Mouse (Mus musculus): Measurements from ENCODE around the gene Marc1. TPM values are rescaled to one million over a fixed set of nuclear protein-coding genes. Genes with fewer than 3 reads are reported as not detected.

The Marc1 gene
- not detected in 3 replicates for total RNA-seq (2017)

GRCm38 (mm10) chr1:184810780-184811575 lies at the start of gene Marc1:
Marc1 (minus strand) TSS chr1:184811313.
- ATAC-seq (replicated peaks; ENCODE audit: insufficient number of reproducible peaks, low FRiP score, low TSS enrichment, poor library complexity, severe bottlenecking) = no peak

GRCm38 (mm10) chr1:184860276-184860675 lies 49.2 kb upstream of the Marc1 start:
- no peak for ATAC-seq (replicated peaks; ENCODE audit: insufficient number of reproducible peaks, low FRiP score, low TSS enrichment, poor library complexity, severe bottlenecking)

GRCm38 (mm10) chr1:184858253-184858652 lies 47.1 kb upstream of the Marc1 start:
- no peak for ATAC-seq (replicated peaks; ENCODE audit: insufficient number of reproducible peaks, low FRiP score, low TSS enrichment, poor library complexity, severe bottlenecking)

- ATAC-seq (replicated peaks; ENCODE audit: insufficient number of reproducible peaks, low FRiP score, low TSS enrichment, poor library complexity, severe bottlenecking) = no peak
Measured at GRCm38 (mm10) chr1:184857216-184857615, 46.1 kb upstream of the Marc1 start.

- ATAC-seq (replicated peaks; ENCODE audit: insufficient number of reproducible peaks, low FRiP score, low TSS enrichment, poor library complexity, severe bottlenecking) = no peak
Measured at GRCm38 (mm10) chr1:184853922-184854321, 42.8 kb upstream of the Marc1 start.

- ATAC-seq (replicated peaks; ENCODE audit: insufficient number of reproducible peaks, low FRiP score, low TSS enrichment, poor library complexity, severe bottlenecking) = 0 out of 2 replicates have a peak, but pooled peaks have one; percentile 36
Measured at GRCm38 (mm10) chr1:184853339-184853738, 42.2 kb upstream of the Marc1 start.

- ATAC-seq (replicated peaks; ENCODE audit: insufficient number of reproducible peaks, low FRiP score, low TSS enrichment, poor library complexity, severe bottlenecking) = peak; percentile 90
Measured at GRCm38 (mm10) chr1:184851741-184852618, 40.9 kb upstream of the Marc1 start.

- ATAC-seq (replicated peaks; ENCODE audit: insufficient number of reproducible peaks, low FRiP score, low TSS enrichment, poor library complexity, severe bottlenecking) = no peak
Measured at GRCm38 (mm10) chr1:184851166-184851565, 40.1 kb upstream of the Marc1 start.

- no peak for ATAC-seq (replicated peaks; ENCODE audit: insufficient number of reproducible peaks, low FRiP score, low TSS enrichment, poor library complexity, severe bottlenecking)
Measured at GRCm38 (mm10) chr1:184846973-184847372, 35.9 kb upstream of the Marc1 start.

GRCm38 (mm10) chr1:184846092-184846750 lies 35.1 kb upstream of the Marc1 start, which contains the start of gene Marc2:
Marc2 (minus strand) TSS chr1:184846451.
- ATAC-seq (replicated peaks; ENCODE audit: insufficient number of reproducible peaks, low FRiP score, low TSS enrichment, poor library complexity, severe bottlenecking) = no peak

- ATAC-seq (replicated peaks; ENCODE audit: insufficient number of reproducible peaks, low FRiP score, low TSS enrichment, poor library complexity, severe bottlenecking) = peak; percentile 96
Measured at GRCm38 (mm10) chr1:184845111-184846071, 34.3 kb upstream of the Marc1 start.

- no peak for ATAC-seq (replicated peaks; ENCODE audit: insufficient number of reproducible peaks, low FRiP score, low TSS enrichment, poor library complexity, severe bottlenecking)
Measured at GRCm38 (mm10) chr1:184844326-184845066, 33.4 kb upstream of the Marc1 start.

- no peak for ATAC-seq (replicated peaks; ENCODE audit: insufficient number of reproducible peaks, low FRiP score, low TSS enrichment, poor library complexity, severe bottlenecking)
Measured at GRCm38 (mm10) chr1:184837649-184838048, 26.5 kb upstream of the Marc1 start.

GRCm38 (mm10) chr1:184836350-184836749 lies 25.2 kb upstream of the Marc1 start:
- ATAC-seq (replicated peaks; ENCODE audit: insufficient number of reproducible peaks, low FRiP score, low TSS enrichment, poor library complexity, severe bottlenecking) = no peak

- no peak for ATAC-seq (replicated peaks; ENCODE audit: insufficient number of reproducible peaks, low FRiP score, low TSS enrichment, poor library complexity, severe bottlenecking)
Measured at GRCm38 (mm10) chr1:184833499-184833898, 22.4 kb upstream of the Marc1 start.

- ATAC-seq (replicated peaks; ENCODE audit: insufficient number of reproducible peaks, low FRiP score, low TSS enrichment, poor library complexity, severe bottlenecking) = no peak
Measured at GRCm38 (mm10) chr1:184832211-184832610, 21.1 kb upstream of the Marc1 start.

- ATAC-seq (replicated peaks; ENCODE audit: insufficient number of reproducible peaks, low FRiP score, low TSS enrichment, poor library complexity, severe bottlenecking) = no peak
Measured at GRCm38 (mm10) chr1:184829897-184830296, 18.8 kb upstream of the Marc1 start.

All from monocyte, adult 5-6 weeks (primary cell).